17 mouse cellular contexts compared by ENCODE assay signal in genomic region chr6:99446801-99447415, GRCm38 (mm10).
A peak's percentile ranks its signal among the peaks of the same experiment; 100 is the strongest.
DNase-seq lines count a peak whose midpoint lies in the region; ATAC-seq lines count a peak whose summit lies in the region.
"Had no signal": no experiment of that assay in that cellular context is flagged by ENCODE, and none has a peak within 500 bp of the region (broad histone marks: within the 10 kb centered on the region; RNA-seq: fewer than 3 reads in every experiment).

No protein-coding gene starts in this region.

- no peaks in the 10 kb centered on the region for H3K27me3 ChIP-seq in kidney, embryonic 16.5 days (ENCODE audit: insufficient read depth, low read length)
- no peaks in the 10 kb centered on the region for H3K27me3 ChIP-seq in hindbrain, embryonic 14.5 days (ENCODE audit: control insufficient read depth, insufficient read depth, low read length)
- H3K27me3 ChIP-seq: limb, embryonic 13.5 days had no signal

- no peak overlapping the region for H3K4me2 ChIP-seq in kidney, embryonic 16.5 days (replicated peaks; ENCODE audit: low read depth, low read length)
- no peak overlapping the region for H3K4me2 ChIP-seq in hindbrain, embryonic 14.5 days (replicated peaks)
- H3K4me2 ChIP-seq: heart, embryonic 11.5 days; limb, embryonic 13.5 days; midbrain, embryonic 11.5 days had no signal

- H3K27ac ChIP-seq in kidney, embryonic 16.5 days (ENCODE audit: low read length) = no peak overlapping the region
- H3K27ac ChIP-seq in hindbrain, embryonic 14.5 days = no peak overlapping the region
- H3K27ac ChIP-seq: hindbrain, postnatal 0 days; limb, embryonic 13.5 days had no signal

- WGBS in kidney, embryonic 16.5 days = 90% methylated on average over 12 of the region's 12 CpGs
- 96% methylated on average over 12 of the region's 12 CpGs for WGBS in hindbrain, embryonic 14.5 days

- H3K4me3 ChIP-seq in kidney, embryonic 16.5 days (ENCODE audit: low read length) = no peak overlapping the region
- H3K4me3 ChIP-seq in hindbrain, embryonic 14.5 days (replicated peaks; ENCODE audit: low read length) = no peak overlapping the region
- H3K4me3 ChIP-seq: limb, embryonic 13.5 days had no signal

- ATAC-seq in kidney, embryonic 16.5 days (ENCODE audit: low FRiP score, low TSS enrichment) = no peak
- no peak for ATAC-seq in hindbrain, embryonic 14.5 days (ENCODE audit: low FRiP score)
- ATAC-seq: forebrain, embryonic 16.5 days; hindbrain, postnatal 0 days had no signal

- no peak overlapping the region for H3K9ac ChIP-seq in kidney, embryonic 16.5 days (replicated peaks; ENCODE audit: low read length)
- H3K9ac ChIP-seq in hindbrain, embryonic 14.5 days = no peak overlapping the region
- H3K9ac ChIP-seq: limb, embryonic 13.5 days had no signal

- peaks cover 3% of the 10 kb centered on the region; the same call in 1 of the 2 replicates for H3K36me3 ChIP-seq in kidney, embryonic 16.5 days (ENCODE audit: insufficient read depth, low read length)
- H3K36me3 ChIP-seq in hindbrain, embryonic 14.5 days (replicated peaks; ENCODE audit: control insufficient read depth, insufficient read depth) = no peaks in the 10 kb centered on the region

- DNase-seq in adrenal gland, adult (ENCODE audit: inconsistent age in 2 of 2, low spot score in 1 of 2) = peak; percentile 82 to 85
- DNase-seq in adrenal gland, adult 18-20 months (ENCODE audit: low spot score in 2 of 2) = no peak
- peak; percentile 13 for DNase-seq in testis, postnatal 14 days (ENCODE audit: low spot score)
- DNase-seq in testis, postnatal 10 days (ENCODE audit: low spot score) = no peak
- DNase-seq in cerebellum, adult 9-11 months = peak; percentile 65
- no peak for DNase-seq in hindbrain, embryonic 14.5 days (ENCODE audit: low spot score)
- no peak for DNase-seq in lung, postnatal 36 days
- DNase-seq: embryo, embryonic 11 days; gastrocnemius, postnatal 14 days; lung, postnatal 4 days; right cerebral cortex, postnatal 14 days had no signal

- no peaks in the 10 kb centered on the region for H3K9me3 ChIP-seq in kidney, embryonic 16.5 days (ENCODE audit: low read length)
- no peaks in the 10 kb centered on the region for H3K9me3 ChIP-seq in hindbrain, embryonic 14.5 days (ENCODE audit: control insufficient read depth, low read length)
- H3K9me3 ChIP-seq: limb, embryonic 13.5 days had no signal

- peaks cover 17% of the 10 kb centered on the region; the same call in 1 of the 2 replicates for H3K4me1 ChIP-seq in kidney, embryonic 16.5 days (ENCODE audit: insufficient read depth, low read length)
- H3K4me1 ChIP-seq in hindbrain, embryonic 14.5 days (replicated peaks; ENCODE audit: control insufficient read depth, insufficient read depth, low read length) = no peaks in the 10 kb centered on the region

Comparison
In these comparisons a context has a peak if more than half of its experiments do, and no peak if none do; other contexts are left out.
1. DNase-seq: peak in adrenal gland, adult (2 of 2), testis, postnatal 14 days (single experiment) and cerebellum, adult 9-11 months (single experiment); none in adrenal gland, adult 18-20 months (0 of 2), testis, postnatal 10 days (single experiment), hindbrain, embryonic 14.5 days (single experiment) and lung, postnatal 36 days (single experiment).